Mouse (Mus musculus) CH12.LX (cell line): Measurements from ENCODE around the gene Adam15.

Experiments used
- CHD2 ChIP-seq: IDR thresholded peaks from 2 replicates; pipeline ENCODE4 v1.6.1; 2011; ENCODE audit warnings: low read length, improper control_type of control experiment
- CTCF ChIP-seq, 2 experiments: IDR thresholded peaks in 1 of 2; conservative IDR thresholded peaks in 1 of 2; 2 replicates each; pipeline ENCODE4 v1.5.1; 2011 to 2012; ENCODE audit warnings: low read depth in 2 of 2, low read length in 2 of 2, improper control_type of control experiment in 1 of 2, inconsistent platforms in 1 of 2, mild to moderate bottlenecking in 1 of 2, moderate library complexity in 1 of 2
- E2F4 ChIP-seq: IDR thresholded peaks from 2 replicates; pipeline ENCODE4 v1.6.1; 2011; ENCODE audit warnings: low read depth, low read length, improper control_type of control experiment; ENCODE audit not compliant: insufficient replicate concordance
- EP300 ChIP-seq: IDR thresholded peaks from 2 replicates; pipeline ENCODE4 v1.6.1; 2011; ENCODE audit warnings: low read length, improper control_type of control experiment
- ETS1 ChIP-seq: conservative IDR thresholded peaks from 2 replicates; pipeline ENCODE4 v1.6.1; 2012; ENCODE audit warnings: low read depth, mild to moderate bottlenecking, inconsistent platforms, low read length, improper control_type of control experiment, moderate library complexity
- HCFC1 ChIP-seq: IDR thresholded peaks from 2 replicates; pipeline ENCODE4 v1.6.1; 2012; ENCODE audit warnings: low read depth, mild to moderate bottlenecking, inconsistent platforms, low read length, improper control_type of control experiment
- IRF4 ChIP-seq: IDR thresholded peaks from 2 replicates; pipeline ENCODE4 v1.6.1; 2014; ENCODE audit warnings: low read depth, mild to moderate bottlenecking, inconsistent platforms, low read length, improper control_type of control experiment
- MYC ChIP-seq: IDR thresholded peaks from 2 replicates; pipeline ENCODE4 v1.6.1; 2011; ENCODE audit warnings: low read depth, mild to moderate bottlenecking, improper control_type of control experiment, low read length
- POLR2A ChIP-seq: IDR thresholded peaks from 2 replicates; pipeline ENCODE4 v1.6.1; 2011; ENCODE audit warnings: low read depth, mild to moderate bottlenecking, improper control_type of control experiment, low read length
- SIN3A ChIP-seq: IDR thresholded peaks from 2 replicates; pipeline ENCODE4 v1.6.1; 2012; ENCODE audit warnings: low read length, improper control_type of control experiment, inconsistent platforms
- ZNF384 ChIP-seq: IDR thresholded peaks from 2 replicates; pipeline ENCODE4 v1.6.1; 2012; ENCODE audit warnings: low read depth, low read length, improper control_type of control experiment, inconsistent platforms

GRCm38 (mm10) chr3:89348911-89349868 lies 606 bp downstream of the Adam15 start:
- TF ChIP-seq ZNF384 (no peak), POLR2A (no peak), EP300 (no peak), MYC (no peak), ETS1 (no peak), CTCF (conservative IDR thresholded peaks at IDR 0.05 in 1 of 2, IDR thresholded peaks at IDR 0.05 in 1 of 2; ENCODE audit: low read depth in 2 of 2, low read length in 2 of 2) (no peak), CHD2 (no peak), SIN3A (no peak), IRF4 (no peak), E2F4 (no peak), HCFC1 (no peak)
